In genomic region chr2:18856461-18856860, GRCm38 (mm10) we compare ENCODE assay signal across 22 mouse cellular contexts.
DNase-seq lines count a peak whose midpoint lies in the region; ATAC-seq and TF ChIP-seq lines count a peak whose summit lies in the region.
"Had no signal": no experiment of that assay in that cellular context is flagged by ENCODE, and none has a peak within 500 bp of the region (broad histone marks: within the 10 kb centered on the region; RNA-seq: fewer than 3 reads in every experiment).

No protein-coding gene starts in this region.

- H3K27me3 ChIP-seq in embryonic facial prominence, embryonic 11.5 days (ENCODE audit: control insufficient read depth, insufficient read depth, low read length) = no peaks in the 10 kb centered on the region
- H3K27me3 ChIP-seq in embryonic facial prominence, embryonic 10.5 days (replicated peaks; ENCODE audit: low read depth, poor library complexity, severe bottlenecking) = peaks cover 16% of the 10 kb centered on the region
- peaks cover 29% of the 10 kb centered on the region for H3K27me3 ChIP-seq in midbrain, embryonic 10.5 days (ENCODE audit: low read depth, poor library complexity, severe bottlenecking)
- no peaks in the 10 kb centered on the region for H3K27me3 ChIP-seq in midbrain, postnatal 0 days (ENCODE audit: insufficient read depth, low read length)
- H3K27me3 ChIP-seq: CH12.LX; embryonic facial prominence, embryonic 12.5 days; forebrain, embryonic 15.5 days; heart, embryonic 12.5 days; intestine, embryonic 15.5 days; Patski had no signal

- no peak for TF ChIP-seq CTCF in midbrain, postnatal 0 days (IDR thresholded peaks at IDR 0.05)

- no peak overlapping the region for H3K4me2 ChIP-seq in embryonic facial prominence, embryonic 11.5 days (ENCODE audit: low read depth, low read length)
- no peak overlapping the region for H3K4me2 ChIP-seq in midbrain, postnatal 0 days (ENCODE audit: low read depth, low read length, poor library complexity, severe bottlenecking)
- H3K4me2 ChIP-seq: embryonic facial prominence, embryonic 12.5 days; forebrain, embryonic 15.5 days; heart, embryonic 12.5 days; hindbrain, embryonic 14.5 days; intestine, embryonic 15.5 days had no signal

- DNase-seq in adrenal gland, postnatal 10 days = peak; percentile 28
- no peak for DNase-seq in adrenal gland, adult 8-10 months
- peak; percentile 9 for DNase-seq in embryonic facial prominence, embryonic 11.5 days (ENCODE audit: low spot score)
- DNase-seq in embryonic facial prominence, embryonic 10.5 days (ENCODE audit: low spot score) = no peak
- peak; percentile 41 for DNase-seq in midbrain, embryonic 10.5 days (ENCODE audit: low spot score)
- DNase-seq in midbrain, postnatal 0 days (ENCODE audit: low spot score) = no peak
- peak; percentile 45 for DNase-seq in retina, embryonic 14.5 days (ENCODE audit: low spot score)
- DNase-seq: cerebellum, adult 18-20 months; cerebellum, adult 9-11 months; cerebellum, postnatal 36 days; gastrocnemius, postnatal 10 days; kidney, adult 18-20 months had no signal

- H3K27ac ChIP-seq in embryonic facial prominence, embryonic 11.5 days (replicated peaks; ENCODE audit: low read depth, low read length) = no peak overlapping the region
- H3K27ac ChIP-seq in embryonic facial prominence, embryonic 10.5 days (replicated peaks) = no peak overlapping the region
- H3K27ac ChIP-seq in midbrain, embryonic 10.5 days (replicated peaks) = no peak overlapping the region
- H3K27ac ChIP-seq in midbrain, postnatal 0 days (ENCODE audit: low read depth, low read length) = no peak overlapping the region
- H3K27ac ChIP-seq: embryonic facial prominence, embryonic 12.5 days; forebrain, embryonic 15.5 days; hindbrain, embryonic 10.5 days; hindbrain, embryonic 14.5 days; intestine, embryonic 15.5 days had no signal

- no peaks in the 10 kb centered on the region for H3K36me3 ChIP-seq in embryonic facial prominence, embryonic 11.5 days (replicated peaks; ENCODE audit: control insufficient read depth, insufficient read depth, low read depth, low read length)
- H3K36me3 ChIP-seq in embryonic facial prominence, embryonic 10.5 days (replicated peaks) = no peaks in the 10 kb centered on the region
- peaks cover 3% of the 10 kb centered on the region for H3K36me3 ChIP-seq in midbrain, embryonic 10.5 days
- H3K36me3 ChIP-seq in midbrain, postnatal 0 days (ENCODE audit: insufficient read depth, low read length) = no peaks in the 10 kb centered on the region
- H3K36me3 ChIP-seq: embryonic facial prominence, embryonic 12.5 days; forebrain, embryonic 15.5 days had no signal

- no peak overlapping the region for H3K4me3 ChIP-seq in embryonic facial prominence, embryonic 11.5 days (ENCODE audit: low read depth, low read length)
- H3K4me3 ChIP-seq in embryonic facial prominence, embryonic 10.5 days = no peak overlapping the region
- H3K4me3 ChIP-seq in midbrain, embryonic 10.5 days = no peak overlapping the region
- H3K4me3 ChIP-seq in midbrain, postnatal 0 days (ENCODE audit: low read depth, low read length) = no peak overlapping the region
- H3K4me3 ChIP-seq: embryonic facial prominence, embryonic 12.5 days; forebrain, embryonic 15.5 days; heart, embryonic 12.5 days; hindbrain, embryonic 10.5 days; intestine, embryonic 15.5 days had no signal

- no peaks in the 10 kb centered on the region for H3K9me3 ChIP-seq in embryonic facial prominence, embryonic 11.5 days (replicated peaks; ENCODE audit: control insufficient read depth, low read length)
- H3K9me3 ChIP-seq in embryonic facial prominence, embryonic 10.5 days = no peaks in the 10 kb centered on the region
- no peaks in the 10 kb centered on the region for H3K9me3 ChIP-seq in midbrain, embryonic 10.5 days (replicated peaks)
- H3K9me3 ChIP-seq in midbrain, postnatal 0 days (ENCODE audit: low read length) = no peaks in the 10 kb centered on the region
- H3K9me3 ChIP-seq: embryonic facial prominence, embryonic 12.5 days; forebrain, embryonic 15.5 days; heart, embryonic 12.5 days; hindbrain, embryonic 10.5 days; intestine, embryonic 15.5 days had no signal

- no peaks in the 10 kb centered on the region for H3K4me1 ChIP-seq in embryonic facial prominence, embryonic 11.5 days (ENCODE audit: control insufficient read depth, insufficient read depth, low read length)
- peaks cover 42% of the 10 kb centered on the region for H3K4me1 ChIP-seq in embryonic facial prominence, embryonic 10.5 days
- peaks cover 44% of the 10 kb centered on the region for H3K4me1 ChIP-seq in midbrain, embryonic 10.5 days
- H3K4me1 ChIP-seq in midbrain, postnatal 0 days (ENCODE audit: insufficient read depth, low read length) = no peaks in the 10 kb centered on the region
- H3K4me1 ChIP-seq: intestine, embryonic 15.5 days had no signal

- no peak overlapping the region for H3K9ac ChIP-seq in embryonic facial prominence, embryonic 11.5 days (replicated peaks; ENCODE audit: low read length)
- no peak overlapping the region for H3K9ac ChIP-seq in midbrain, postnatal 0 days (replicated peaks; ENCODE audit: low read length, poor library complexity, severe bottlenecking)
- H3K9ac ChIP-seq: embryonic facial prominence, embryonic 12.5 days; forebrain, embryonic 15.5 days; heart, embryonic 12.5 days; hindbrain, embryonic 14.5 days; intestine, embryonic 15.5 days had no signal

- no peak for ATAC-seq in embryonic facial prominence, embryonic 11.5 days (replicated peaks; ENCODE audit: insufficient number of reproducible peaks, low FRiP score, low TSS enrichment, low read depth)
- no peak for ATAC-seq in midbrain, postnatal 0 days (ENCODE audit: low FRiP score)
- ATAC-seq in erythroblast, adult 5-6 weeks (replicated peaks; ENCODE audit: low FRiP score, poor library complexity, severe bottlenecking) = no peak
- ATAC-seq: activated CD4-positive, CD25-positive, alpha-beta regulatory T cell, adult 4 months; forebrain, embryonic 15.5 days; intestine, embryonic 15.5 days; Patski had no signal

- 57% methylated on average over 13 of the region's 13 CpGs for WGBS in embryonic facial prominence, embryonic 11.5 days
- WGBS in embryonic facial prominence, embryonic 10.5 days = 67% methylated on average over 13 of the region's 13 CpGs
- 43% methylated on average over 13 of the region's 13 CpGs for WGBS in midbrain, embryonic 10.5 days
- 32% methylated on average over 13 of the region's 13 CpGs for WGBS in midbrain, postnatal 0 days

Comparison
In these comparisons a context has a peak if more than half of its experiments do, and no peak if none do; other contexts are left out.
1. DNase-seq: peak in adrenal gland, postnatal 10 days (single experiment), embryonic facial prominence, embryonic 11.5 days (single experiment), midbrain, embryonic 10.5 days (single experiment) and retina, embryonic 14.5 days (single experiment); none in adrenal gland, adult 8-10 months (single experiment), embryonic facial prominence, embryonic 10.5 days (single experiment) and midbrain, postnatal 0 days (single experiment).